Mouse (Mus musculus) small intestine, adult 2 months (tissue): ENCODE results near the gene Rab37. TPM values are rescaled to one million over a fixed set of nuclear protein-coding genes. Genes with fewer than 3 reads are reported as not detected.

Experiments used
- H3K27ac ChIP-seq: fragments of 200-500 bp; 2 replicates; pipeline ENCODE4 v1.5.1; 2012; ENCODE audit warnings: low read depth, low read length, control low read depth, inconsistent platforms; ENCODE audit not compliant: insufficient read depth
- H3K27me3 ChIP-seq: fragments of 200-500 bp; 2 replicates; pipeline ENCODE4 v1.6.1; 2012; ENCODE audit warnings: mild to moderate bottlenecking, moderate library complexity, low read length, inconsistent platforms; ENCODE audit not compliant: control insufficient read depth, insufficient read depth
- H3K36me3 ChIP-seq: fragments of 200-500 bp; 2 replicates; pipeline ENCODE4 v1.6.1; 2012; ENCODE audit warnings: mild to moderate bottlenecking, low read length, control low read depth, inconsistent platforms; ENCODE audit not compliant: control insufficient read depth, insufficient read depth
- H3K4me1 ChIP-seq: fragments of 200-500 bp; 2 replicates; pipeline ENCODE4 v1.6.1; 2012; ENCODE audit warnings: low read length, inconsistent platforms, mixed read lengths; ENCODE audit not compliant: control insufficient read depth, insufficient read depth, insufficient read length
- H3K4me3 ChIP-seq: fragments of 200-500 bp; 2 replicates; pipeline ENCODE4 v1.5.1; 2012; ENCODE audit warnings: low read depth, mild to moderate bottlenecking, control low read depth, inconsistent platforms, low read length, moderate library complexity
- CTCF ChIP-seq: fragments of 200-500 bp; IDR thresholded peaks from 2 replicates; pipeline ENCODE4 v1.5.1; 2012; ENCODE audit warnings: low read depth, mild to moderate bottlenecking, control low read depth, inconsistent platforms, low read length, moderate library complexity, mixed read lengths; ENCODE audit not compliant: insufficient replicate concordance, insufficient read length; ENCODE audit errors: extremely low read depth
- POLR2A ChIP-seq: fragments of 200-500 bp; IDR thresholded peaks from 2 replicates; pipeline ENCODE4 v1.6.1; 2012; ENCODE audit warnings: low read depth, mild to moderate bottlenecking, control low read depth, inconsistent platforms, low read length, moderate library complexity
- WGBS: fragments of 180-500 bp; shearing (Covaris S2); methylation state at CpG from one replicate; pipeline ENCODE4 v1.1.7; 2018; 5-methylcytosine and 5-hydroxymethylcytosine counted together
- polyA plus RNA-seq: library from polyadenylated mRNA; depleted of rRNA; stranded (reverse); fragments of >200 nt; gene quantifications from 2 replicates; pipeline ENCODE4 v1.2.3, GENCODE M21; 2012; rRNA removed

The Rab37 gene
- 0.91 and 2.2 TPM in 2 replicates for polyA plus RNA-seq

- Histone ChIP-seq H3K36me3 (no peaks in the 10 kb centered on the region), H3K4me1 (no peaks in the 10 kb centered on the region; the same call in 1 of the 2 replicates), H3K4me3 (peak within 1 kb of the TSS; percentile 22), H3K27ac (no peak within 1 kb of the TSS), H3K27me3 (peaks cover 5% of the 10 kb centered on the region; the same call in 1 of the 2 replicates)
- 4% methylated on average over 36 of the region's 36 CpGs for WGBS
- no peak for TF ChIP-seq POLR2A
- TF ChIP-seq CTCF: no peak
Observed at GRCm38 (mm10) chr11:115091362-115091901, at the start of gene Rab37. TSS of gene Rab37 (plus strand) at chr11:115091431.

- Histone ChIP-seq H3K36me3 (no peaks in the 10 kb centered on the region), H3K4me3 (no peak within 1 kb of the TSS), H3K4me1 (no peaks in the 10 kb centered on the region), H3K27ac (no peak within 1 kb of the TSS), H3K27me3 (no peaks in the 10 kb centered on the region)
- no peak for TF ChIP-seq POLR2A
- no peak for TF ChIP-seq CTCF
- WGBS: 63% methylated on average over 2 of the region's 2 CpGs
Observed at GRCm38 (mm10) chr11:115048259-115048658, 43.0 kb upstream of the Rab37 start, which contains the start of gene Cd300ld3. TSS of gene Cd300ld3 (minus strand) at chr11:115048409.

- H3K27me3 ChIP-seq: no peaks in the 10 kb centered on the region
- H3K4me1 ChIP-seq: no peaks in the 10 kb centered on the region
- no peak overlapping the region for H3K27ac ChIP-seq
- no peak for TF ChIP-seq POLR2A
- 0 out of 2 replicates have a peak, but pooled peaks have one; percentile 11 for TF ChIP-seq CTCF
- H3K36me3 ChIP-seq: no peaks in the 10 kb centered on the region
- 45% methylated on average over 3 of the region's 3 CpGs for WGBS
- H3K4me3 ChIP-seq: no peak overlapping the region
Observed at GRCm38 (mm10) chr11:115049282-115049895, 41.8 kb upstream of the Rab37 start.

GRCm38 (mm10) chr11:115052206-115052605 lies 39.0 kb upstream of the Rab37 start:
- H3K27me3 ChIP-seq: no peaks in the 10 kb centered on the region
- H3K4me3 ChIP-seq: no peak overlapping the region
- TF ChIP-seq CTCF: no peak
- no peak for TF ChIP-seq POLR2A
- H3K36me3 ChIP-seq: no peaks in the 10 kb centered on the region
- no peak overlapping the region for H3K27ac ChIP-seq
- no peaks in the 10 kb centered on the region for H3K4me1 ChIP-seq
- 3% methylated on average over 9 of the region's 9 CpGs for WGBS

- H3K4me1 ChIP-seq: no peaks in the 10 kb centered on the region
- TF ChIP-seq POLR2A (no peak), CTCF (no peak)
- no peaks in the 10 kb centered on the region for H3K27me3 ChIP-seq
- no peak overlapping the region for H3K27ac ChIP-seq
- H3K36me3 ChIP-seq: no peaks in the 10 kb centered on the region
- H3K4me3 ChIP-seq: no peak overlapping the region
- WGBS: 95% methylated on average over 1 of the region's 1 CpGs
Observed at GRCm38 (mm10) chr11:115052991-115053390, 38.2 kb upstream of the Rab37 start.

GRCm38 (mm10) chr11:115054537-115054936 lies 36.7 kb upstream of the Rab37 start:
- no peak for TF ChIP-seq CTCF
- no peak for TF ChIP-seq POLR2A

GRCm38 (mm10) chr11:115058701-115059100 lies 32.5 kb upstream of the Rab37 start:
- H3K4me1 ChIP-seq: no peaks in the 10 kb centered on the region
- no peaks in the 10 kb centered on the region for H3K36me3 ChIP-seq
- 64% methylated on average over 4 of the region's 4 CpGs for WGBS
- no peak for TF ChIP-seq POLR2A
- TF ChIP-seq CTCF: no peak
- H3K27ac ChIP-seq: no peak overlapping the region
- H3K4me3 ChIP-seq: no peak overlapping the region
- H3K27me3 ChIP-seq: no peaks in the 10 kb centered on the region

More at GRCm38 (mm10) chr11:115054537-115054936, 36.7 kb upstream of the Rab37 start:
- H3K4me1 ChIP-seq: no peaks in the 10 kb centered on the region
- H3K36me3 ChIP-seq: no peaks in the 10 kb centered on the region
- no peak overlapping the region for H3K27ac ChIP-seq
- H3K27me3 ChIP-seq: no peaks in the 10 kb centered on the region
- no peak overlapping the region for H3K4me3 ChIP-seq
